Comparison of ENCODE assay signal across 12 mouse cellular contexts in genomic region chr5:136563104-136563503, GRCm38 (mm10).
"Had no signal": no experiment of that assay in that cellular context is flagged by ENCODE, and none has a peak within 500 bp of the region (broad histone marks: within the 10 kb centered on the region; RNA-seq: fewer than 3 reads in every experiment).

No protein-coding gene starts in this region.

- ATAC-seq: liver, embryonic 12.5 days; midbrain, embryonic 15.5 days had no signal

- H3K4me2 ChIP-seq: limb, embryonic 15.5 days; liver, embryonic 12.5 days had no signal

- H3K4me3 ChIP-seq: limb, embryonic 15.5 days; liver, embryonic 12.5 days; lung, embryonic 15.5 days; midbrain, embryonic 15.5 days; neural tube, embryonic 15.5 days had no signal

- H3K27ac ChIP-seq: limb, embryonic 15.5 days; liver, embryonic 12.5 days; lung, embryonic 15.5 days; midbrain, embryonic 10.5 days; midbrain, embryonic 15.5 days; neural tube, embryonic 15.5 days had no signal

- DNase-seq: kidney, adult 18-20 months; kidney, postnatal 14 days; left cerebral cortex, postnatal 4 days; right cerebral cortex, adult 18-20 months; right cerebral cortex, postnatal 25 days; thymus, postnatal 36 days had no signal

- H3K27me3 ChIP-seq: lung, embryonic 15.5 days; neural tube, embryonic 15.5 days had no signal

- H3K36me3 ChIP-seq: limb, embryonic 15.5 days; liver, embryonic 12.5 days; lung, embryonic 15.5 days; midbrain, embryonic 15.5 days; neural tube, embryonic 15.5 days had no signal

- H3K9me3 ChIP-seq: limb, embryonic 15.5 days; liver, embryonic 12.5 days; lung, embryonic 15.5 days; midbrain, embryonic 10.5 days; midbrain, embryonic 15.5 days; neural tube, embryonic 15.5 days had no signal

- H3K9ac ChIP-seq: limb, embryonic 15.5 days; liver, embryonic 12.5 days; midbrain, embryonic 15.5 days; neural tube, embryonic 15.5 days had no signal
